Mouse (Mus musculus): ENCODE measurements around the gene Dcxr.
A peak's percentile ranks its signal among the peaks of the same experiment; 100 is the strongest.

Gene Dcxr

DNA sequence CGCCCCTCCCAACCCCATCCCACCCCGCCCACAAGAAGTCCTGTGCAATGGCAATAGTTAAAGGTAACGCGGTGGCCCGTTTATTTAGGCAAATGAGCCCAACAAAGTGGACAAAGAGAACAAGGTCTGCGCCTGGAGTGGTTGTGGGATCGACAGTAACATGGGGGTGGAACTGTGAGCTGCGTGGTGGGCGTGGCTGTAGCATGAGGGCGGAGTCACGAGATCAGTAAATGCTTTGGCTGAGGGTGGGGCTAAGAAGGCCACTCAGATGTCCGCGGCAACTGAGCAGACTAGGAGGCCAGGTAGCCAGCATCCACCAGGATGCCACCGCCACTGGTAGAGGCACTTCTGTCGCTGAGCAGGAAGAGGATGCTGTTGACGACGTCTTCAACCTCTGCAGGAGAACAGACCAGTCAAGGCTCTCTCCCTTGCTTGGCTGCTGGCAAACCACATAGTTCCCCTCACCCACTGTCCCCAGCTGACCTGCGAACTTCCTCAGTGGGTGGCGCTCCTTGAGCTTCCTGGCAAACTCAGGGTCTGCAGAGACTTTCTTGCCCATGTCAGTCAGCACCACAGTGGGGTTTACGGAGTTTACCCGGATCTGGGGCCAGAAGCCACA is 2.5 kb upstream of the Dcxr start:
- peak; percentile 76 for DNase-seq (ENCODE audit: low spot score)

GRCm38 (mm10) chr11:120728530-120729240 is 1.6 kb upstream of the Dcxr start:
- no peak for DNase-seq (ENCODE audit: low spot score)

DNA sequence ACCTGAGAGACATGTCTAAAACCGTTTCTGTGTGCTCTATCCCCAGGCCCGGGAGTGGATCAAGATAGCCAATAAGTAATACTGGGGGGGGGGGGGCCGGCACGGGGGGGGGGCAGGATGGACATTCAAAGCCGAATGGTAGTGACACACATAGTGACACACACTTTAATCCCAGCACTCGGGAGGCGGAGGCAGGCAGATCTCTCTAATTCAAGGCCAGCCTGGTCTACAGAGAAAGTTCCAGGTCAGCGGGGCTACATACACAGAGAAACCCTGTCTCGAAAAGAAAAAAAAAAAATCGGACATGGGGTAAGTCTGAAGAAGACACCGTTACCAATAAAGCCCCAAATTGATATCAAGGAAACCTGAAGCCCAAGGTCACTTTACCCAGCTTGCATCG is 483 bp upstream of the Dcxr start:
- no peak for DNase-seq (ENCODE audit: low spot score)

GRCm38 (mm10) chr11:120726243-120727168 is 575 bp downstream of the Dcxr start:
- no peak for DNase-seq (ENCODE audit: low spot score)

DNA sequence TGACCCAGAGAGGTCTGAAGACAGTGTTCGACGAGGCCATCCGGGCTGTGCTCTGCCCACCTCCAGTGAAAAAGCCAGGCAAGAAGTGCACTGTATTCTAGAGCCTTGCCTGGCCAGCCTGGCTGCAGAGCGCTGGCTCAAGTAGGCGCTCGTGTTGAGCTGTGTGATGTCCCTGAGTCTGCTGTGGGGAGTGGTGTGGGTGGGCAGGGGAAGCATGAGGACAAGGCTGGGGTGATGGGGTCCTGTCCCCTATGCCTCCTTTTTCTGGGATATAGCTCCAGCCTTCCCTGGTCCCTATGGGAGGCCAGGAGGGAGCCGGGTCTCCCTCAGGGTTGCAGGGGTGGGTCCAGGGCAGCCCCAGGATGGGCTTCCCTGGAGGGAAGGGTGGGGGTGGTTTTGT is 3.6 kb downstream of the Dcxr start:
- DNase-seq (ENCODE audit: low spot score) = no peak

DNA sequence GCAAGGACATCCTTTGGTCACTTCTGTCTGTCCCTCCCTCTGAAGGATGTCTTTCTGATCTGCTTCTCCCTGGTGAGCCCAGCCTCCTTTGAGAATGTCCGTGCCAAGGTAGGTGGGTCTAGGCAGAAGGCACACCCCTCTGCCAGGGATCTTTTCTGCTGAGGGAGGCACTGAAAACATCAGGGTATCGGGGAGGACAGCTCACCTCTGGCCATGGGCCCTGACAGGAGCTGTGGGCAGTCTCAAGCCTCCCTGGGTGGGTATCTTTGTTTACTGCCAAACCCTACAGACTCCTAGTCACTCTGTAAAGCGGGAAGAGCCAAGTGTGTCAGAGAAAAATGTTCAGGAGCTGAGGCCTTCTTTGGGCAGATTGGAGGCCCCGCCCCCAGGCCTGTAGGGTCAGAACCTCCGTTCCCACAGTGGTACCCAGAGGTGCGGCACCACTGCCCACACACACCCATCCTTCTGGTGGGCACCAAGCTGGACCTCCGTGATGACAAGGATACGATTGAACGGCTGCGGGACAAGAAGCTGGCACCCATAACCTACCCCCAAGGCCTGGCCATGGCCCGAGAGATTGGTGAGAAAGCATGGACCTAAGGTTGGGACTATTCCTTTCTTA is 4.2 kb downstream of the Dcxr start:
- DNase-seq (ENCODE audit: low spot score) = no peak

DNA sequence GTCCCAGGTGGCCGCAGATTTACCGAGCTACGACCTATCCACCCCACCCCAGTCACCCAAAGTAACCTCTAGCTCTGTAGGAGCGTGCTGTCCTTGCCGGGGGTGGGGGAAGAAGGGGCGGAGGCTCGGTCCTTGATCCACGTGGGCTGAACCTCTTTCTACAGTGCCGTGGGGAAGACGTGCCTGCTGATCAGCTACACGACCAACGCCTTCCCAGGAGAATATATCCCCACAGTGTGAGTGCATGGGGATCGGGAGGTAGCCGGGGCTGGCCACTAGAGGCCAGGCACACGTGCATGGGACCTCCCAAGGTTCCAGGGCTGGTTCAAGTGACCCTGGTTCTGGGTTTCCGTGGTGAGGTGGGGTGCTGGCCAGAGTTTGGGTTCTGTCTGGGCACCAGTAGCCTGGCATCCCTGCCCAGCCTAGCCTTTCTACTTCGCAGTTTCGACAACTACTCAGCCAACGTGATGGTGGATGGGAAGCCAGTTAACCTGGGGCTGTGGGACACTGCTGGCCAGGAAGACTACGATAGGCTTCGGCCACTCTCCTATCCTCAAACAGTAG is 4.9 kb downstream of the Dcxr start:
- no peak for DNase-seq (ENCODE audit: low spot score)

DNA sequence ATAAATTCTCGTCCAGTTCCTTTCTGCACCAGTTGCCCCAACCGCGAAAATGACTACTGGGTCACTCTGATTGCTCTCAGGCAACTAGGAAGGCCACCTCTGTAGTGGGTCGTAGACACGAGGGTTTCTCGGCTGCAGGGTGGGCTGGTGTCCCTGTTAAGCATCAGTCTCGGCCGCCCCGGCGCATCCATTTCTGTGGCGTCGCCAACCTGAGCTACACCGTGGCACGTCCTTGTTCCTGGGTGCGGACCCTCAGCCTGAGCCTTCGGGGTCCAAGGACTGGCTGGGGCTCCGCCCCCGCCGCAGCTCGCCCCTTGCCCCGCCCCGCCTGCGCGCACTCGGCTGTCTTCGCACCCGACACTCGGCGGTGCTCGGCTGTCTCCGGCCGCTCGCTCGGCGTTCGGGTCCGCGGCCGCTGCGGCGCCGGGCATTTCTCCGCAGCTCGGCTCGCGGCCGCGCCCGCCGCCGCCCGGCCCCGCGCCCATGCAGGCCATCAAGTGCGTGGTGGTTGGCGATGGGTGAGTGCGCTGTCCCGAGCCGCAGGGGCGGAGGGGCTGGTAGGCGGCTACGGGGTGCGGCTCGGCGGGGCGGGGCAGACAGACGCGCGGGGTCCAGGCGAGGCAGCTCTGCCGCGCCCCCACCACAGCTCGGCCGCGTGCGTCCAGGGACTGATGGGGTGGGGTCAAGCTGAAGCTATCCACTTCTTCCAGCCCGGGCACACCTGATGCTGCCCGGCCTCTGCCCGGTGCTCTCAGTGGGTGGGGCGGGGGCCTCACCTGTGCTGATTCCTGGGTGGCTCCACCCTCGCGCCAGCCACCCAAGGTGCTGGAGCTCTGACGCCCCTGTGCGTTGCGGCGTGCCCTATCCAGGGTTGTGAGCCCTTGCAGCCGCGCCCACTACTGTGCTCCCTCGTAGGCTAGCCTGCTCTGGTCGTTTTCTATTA is 5.7 kb downstream of the Dcxr start, which contains the start of gene Rac3:
Rac3 (plus strand) TSS at position 347 of the 943 bp plus-strand sequence.
- peak; percentile 84 for DNase-seq (ENCODE audit: low spot score)

DNA sequence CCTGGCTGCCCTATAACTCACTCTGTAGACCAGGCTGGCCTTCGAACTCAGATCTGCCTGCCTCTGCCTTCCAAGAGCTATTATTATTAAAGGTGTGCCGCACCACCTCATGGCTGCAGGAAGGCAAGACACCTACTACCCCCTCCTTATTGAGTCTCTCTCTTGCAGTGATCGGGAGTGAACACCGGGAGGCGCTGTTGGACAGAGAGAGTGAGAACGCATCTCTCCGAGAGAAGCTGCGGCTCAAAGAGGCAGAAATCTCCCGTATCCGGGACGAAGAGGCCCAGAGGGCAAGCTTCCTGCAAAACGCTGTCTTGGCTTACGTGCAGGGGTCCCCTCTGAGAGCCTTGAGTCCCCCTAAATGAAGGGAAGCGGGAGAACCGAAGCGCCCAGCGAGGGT is 6.6 kb downstream of the Dcxr start:
- DNase-seq (ENCODE audit: low spot score) = peak; percentile 96

DNA sequence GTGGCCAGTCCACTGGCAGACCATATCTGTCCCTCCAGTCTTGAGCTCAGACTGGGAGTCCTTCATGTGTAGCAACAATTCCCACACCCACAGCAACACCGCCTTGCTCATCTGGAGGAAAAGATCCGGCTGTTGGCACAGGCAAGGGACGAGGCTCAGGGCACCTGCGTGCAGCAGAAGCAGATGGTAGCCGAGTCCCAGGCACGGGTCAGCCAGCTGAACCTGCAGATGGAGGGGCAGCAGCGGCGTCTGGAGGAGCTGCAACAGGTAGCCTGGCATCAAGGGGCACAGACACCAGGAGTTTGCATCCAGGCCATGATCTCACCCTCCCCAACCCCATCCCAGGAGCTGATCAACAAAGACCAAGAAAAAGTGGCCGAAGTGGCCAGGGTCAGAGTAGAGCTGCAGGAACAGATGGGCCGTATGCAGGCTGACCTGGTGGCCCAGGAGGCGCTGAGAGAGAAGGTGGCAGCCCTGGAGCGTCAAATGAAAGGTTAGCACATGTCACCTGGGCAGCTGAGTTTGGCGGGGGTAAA is 7.2 kb downstream of the Dcxr start:
- no peak for DNase-seq (ENCODE audit: low spot score)

- no peak for DNase-seq (ENCODE audit: low spot score)
Measured at GRCm38 (mm10) chr11:120719242-120719641, 7.8 kb downstream of the Dcxr start.

- no peak for DNase-seq (ENCODE audit: low spot score)
Measured at GRCm38 (mm10) chr11:120715131-120715530, 11.9 kb downstream of the Dcxr start.

DNA sequence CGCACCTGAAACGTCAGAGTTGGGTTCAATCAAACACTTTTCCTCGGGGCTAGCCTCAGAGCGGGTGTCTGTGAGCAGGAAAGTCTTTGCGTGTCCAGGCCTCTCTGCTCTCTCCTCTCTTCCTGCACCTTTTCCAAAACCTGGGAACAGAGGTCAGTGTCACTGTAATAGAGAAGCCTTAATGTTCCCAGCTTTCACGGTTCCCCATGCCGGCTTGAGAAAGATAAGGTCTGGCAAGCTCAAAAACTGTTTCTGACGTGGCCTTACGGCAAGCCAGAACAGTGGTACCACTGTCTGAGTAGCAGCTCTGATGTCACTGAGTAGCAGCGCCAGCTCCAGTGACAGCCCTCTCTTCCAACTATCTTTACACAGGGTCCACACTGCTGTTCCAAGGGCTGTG is 12.5 kb downstream of the Dcxr start:
- DNase-seq (ENCODE audit: low spot score) = no peak

DNA sequence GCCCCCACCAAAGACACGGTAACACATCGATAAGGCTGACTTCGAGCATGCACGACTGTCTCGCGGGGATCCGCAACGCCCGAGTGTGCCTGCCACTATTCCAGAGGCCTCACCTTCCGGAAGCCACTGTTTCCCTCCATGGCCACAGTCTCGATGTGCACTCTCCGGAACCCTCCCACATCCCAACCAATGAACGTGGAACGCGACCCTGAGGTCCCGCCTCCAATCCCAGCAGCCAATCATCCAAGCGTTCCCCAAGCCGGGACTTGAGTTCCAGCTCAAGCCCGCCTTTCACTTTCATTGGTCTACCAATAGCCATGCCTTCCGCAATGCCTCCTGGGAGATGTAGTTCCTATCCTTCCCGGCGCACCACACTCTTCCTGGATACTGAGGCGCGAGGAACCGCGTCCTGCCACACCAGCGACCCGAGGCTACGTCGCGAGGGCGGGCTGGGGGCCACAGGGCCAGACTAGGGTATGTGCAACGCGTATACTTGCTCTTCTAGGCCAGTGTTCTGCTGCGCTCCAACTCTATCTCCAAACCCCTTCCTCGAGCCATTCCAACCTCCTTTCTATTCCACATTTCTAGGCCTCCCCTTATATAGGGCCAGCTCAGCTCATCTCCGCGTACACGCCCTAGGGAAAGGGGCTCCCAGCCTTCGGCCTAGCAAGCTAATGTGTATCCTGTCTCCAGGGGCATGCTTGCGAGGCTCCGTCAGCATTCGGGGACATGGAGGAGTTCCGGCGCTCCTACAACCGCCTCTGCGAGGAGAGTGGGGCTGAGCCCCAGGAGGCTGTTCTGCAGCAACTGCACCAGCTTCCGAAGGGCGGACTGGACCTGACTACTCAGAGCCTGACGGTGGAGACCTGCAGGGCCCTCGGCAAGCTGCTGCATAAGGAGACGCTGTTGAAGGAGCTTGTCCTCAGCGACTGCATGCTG is 13.2 kb downstream of the Dcxr start, which contains the start of the genes Cenpx and Lrrc45:
Cenpx (minus strand) TSS at position 159 of the 939 bp plus-strand sequence.
Lrrc45 (plus strand) TSS at position 346 of the 939 bp plus-strand sequence.
- DNase-seq (ENCODE audit: low spot score) = peak; percentile 100

DNA sequence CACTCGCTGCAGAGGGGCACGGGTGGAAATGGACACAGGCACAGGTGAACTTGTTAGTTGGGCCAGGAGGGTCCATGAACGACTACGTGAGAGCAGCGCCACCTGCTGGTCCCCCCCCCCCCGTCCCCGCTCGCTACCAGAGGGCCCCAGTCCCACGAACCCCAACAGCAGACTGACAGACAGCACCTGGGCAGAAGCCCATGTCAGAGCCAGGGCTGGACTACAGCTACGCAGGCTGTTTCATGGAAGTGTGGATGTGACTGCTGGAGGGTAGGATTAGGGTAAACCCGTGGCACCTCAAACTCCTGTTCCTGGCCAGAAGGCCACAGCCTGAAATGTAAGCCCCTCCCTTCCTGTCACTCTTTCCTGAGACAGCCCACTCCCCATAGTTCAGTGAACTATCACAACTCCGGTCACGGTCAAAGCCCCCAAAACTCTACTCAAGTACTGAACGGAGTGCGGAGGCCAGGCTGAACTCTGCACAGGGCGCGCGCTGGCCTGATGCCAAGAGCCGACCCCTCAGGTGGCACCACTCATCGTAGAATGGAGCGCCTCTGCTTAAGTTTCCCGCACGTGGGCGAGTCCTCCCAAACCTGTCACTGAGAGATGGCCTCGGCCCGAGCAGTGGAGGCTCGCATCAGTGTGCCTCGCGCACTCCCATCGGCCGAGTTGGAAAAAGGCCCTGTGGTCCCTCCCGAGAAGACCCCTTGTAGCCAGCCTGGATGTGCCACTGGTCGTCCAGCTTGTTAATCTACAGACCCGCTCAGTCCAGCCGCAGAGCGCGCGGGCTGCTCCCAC is 14.1 kb downstream of the Dcxr start:
- peak; percentile 76 for DNase-seq (ENCODE audit: low spot score)

DNA sequence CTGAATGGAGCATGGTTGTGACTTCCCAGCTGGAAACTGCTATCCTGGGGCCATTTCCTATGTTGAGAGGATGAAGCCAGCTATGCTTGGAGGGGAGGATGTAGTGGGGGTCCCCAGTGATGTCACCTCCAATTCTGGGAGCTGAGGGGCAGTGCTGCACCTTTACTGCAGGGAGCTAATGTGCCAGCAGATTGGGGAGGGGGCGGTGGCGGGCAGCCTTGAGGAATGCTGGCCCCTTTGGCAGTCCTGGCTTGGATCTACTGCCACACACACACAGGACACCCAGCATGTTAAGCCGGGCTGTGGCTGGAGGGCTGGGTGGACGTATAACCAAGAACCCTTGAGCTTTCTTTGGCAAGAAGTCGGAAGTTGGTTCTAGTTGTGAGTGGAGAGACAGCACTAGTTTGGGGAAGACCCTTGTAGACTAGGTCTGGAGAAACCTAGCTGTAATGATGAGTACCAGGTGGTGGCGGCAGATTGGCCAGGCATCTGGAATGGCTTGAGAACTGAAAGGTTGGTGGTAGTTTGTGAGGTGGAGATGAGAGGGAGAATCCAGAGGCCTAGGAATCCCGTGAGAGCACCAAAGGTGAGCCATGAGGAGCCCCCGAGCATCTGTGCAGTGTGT is 15.0 kb downstream of the Dcxr start:
- no peak for DNase-seq (ENCODE audit: low spot score)

GRCm38 (mm10) chr11:120710672-120711071 is 16.4 kb downstream of the Dcxr start:
- DNase-seq (ENCODE audit: low spot score) = peak; percentile 48

- DNase-seq (ENCODE audit: low spot score) = no peak
Measured at GRCm38 (mm10) chr11:120709551-120709950, 17.5 kb downstream of the Dcxr start.

All from embryo, embryonic 10.5 days (tissue).